ENCODE assay signal across 9 mouse cellular contexts in the genomic region with DNA sequence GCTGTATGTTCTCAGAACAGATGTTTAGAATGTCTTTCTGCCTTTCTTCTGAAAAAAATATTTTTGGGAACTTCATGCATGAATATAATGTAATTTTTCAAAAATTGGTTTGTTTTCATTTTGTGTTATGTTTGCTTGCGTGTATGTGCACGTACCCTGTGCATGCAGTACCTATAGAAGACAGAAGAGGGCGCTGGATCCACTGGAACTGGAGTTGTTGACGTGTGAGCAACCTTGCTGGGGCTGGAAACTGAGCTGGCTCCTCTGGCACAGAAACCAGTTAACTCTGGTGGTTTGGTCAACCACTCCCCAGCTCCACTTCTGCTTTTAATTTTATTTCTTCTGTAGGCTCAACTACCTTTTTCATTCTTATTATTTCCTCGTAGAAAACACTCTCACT.
DNase-seq lines count a peak whose midpoint lies in the region; ATAC-seq lines count a peak whose summit lies in the region.
"Had no signal": no experiment of that assay in that cellular context is flagged by ENCODE, and none has a peak within 500 bp of the region (broad histone marks: within the 10 kb centered on the region; RNA-seq: fewer than 3 reads in every experiment).

No protein-coding gene starts in this region.

- no peaks in the 10 kb centered on the region for H3K27me3 ChIP-seq in embryonic facial prominence, embryonic 11.5 days (ENCODE audit: control insufficient read depth, insufficient read depth, low read length)
- H3K27me3 ChIP-seq: liver, embryonic 13.5 days had no signal

- no peaks in the 10 kb centered on the region for H3K36me3 ChIP-seq in embryonic facial prominence, embryonic 11.5 days (replicated peaks; ENCODE audit: control insufficient read depth, insufficient read depth, low read depth, low read length)
- H3K36me3 ChIP-seq: liver, embryonic 13.5 days had no signal

- H3K9me3 ChIP-seq in embryonic facial prominence, embryonic 11.5 days (replicated peaks; ENCODE audit: control insufficient read depth, low read length): no peaks in the 10 kb centered on the region
- H3K9me3 ChIP-seq: liver, embryonic 13.5 days had no signal

- 64% methylated on average over 5 of the region's 5 CpGs for WGBS in embryonic facial prominence, embryonic 11.5 days

- ATAC-seq in embryonic facial prominence, embryonic 11.5 days (replicated peaks; ENCODE audit: insufficient number of reproducible peaks, low FRiP score, low TSS enrichment, low read depth): no peak

- H3K9ac ChIP-seq in embryonic facial prominence, embryonic 11.5 days (replicated peaks; ENCODE audit: low read length): no peak overlapping the region
- H3K9ac ChIP-seq: liver, embryonic 13.5 days had no signal

- peak; percentile 5 for DNase-seq in heart, postnatal 4 days
- DNase-seq in heart, postnatal 36 days: no peak
- DNase-seq in right cerebral cortex, postnatal 14 days: peak; percentile 15
- no peak for DNase-seq in right cerebral cortex, postnatal 25 days
- DNase-seq in embryonic facial prominence, embryonic 11.5 days (ENCODE audit: low spot score): peak; percentile 42
- peak; percentile 46 for DNase-seq in testis, postnatal 10 days (ENCODE audit: low spot score)
- no peak for DNase-seq in spleen, adult 18-20 months
- DNase-seq in heart, postnatal 14 days: no peak
- DNase-seq: liver, embryonic 13.5 days had no signal

- H3K4me2 ChIP-seq in embryonic facial prominence, embryonic 11.5 days (ENCODE audit: low read depth, low read length): no peak overlapping the region
- H3K4me2 ChIP-seq: liver, embryonic 13.5 days had no signal

- no peak overlapping the region for H3K27ac ChIP-seq in embryonic facial prominence, embryonic 11.5 days (replicated peaks; ENCODE audit: low read depth, low read length)
- H3K27ac ChIP-seq: liver, embryonic 13.5 days had no signal

- no peak overlapping the region for H3K4me3 ChIP-seq in embryonic facial prominence, embryonic 11.5 days (ENCODE audit: low read depth, low read length)
- H3K4me3 ChIP-seq: liver, embryonic 13.5 days had no signal

- intact Hi-C loops in heart, postnatal 36 days (cut with DNase I): no loop called here
- intact Hi-C loops in heart, postnatal 14 days (cut with DNase I): no loop called here

- no peaks in the 10 kb centered on the region for H3K4me1 ChIP-seq in embryonic facial prominence, embryonic 11.5 days (ENCODE audit: control insufficient read depth, insufficient read depth, low read length)
- H3K4me1 ChIP-seq: liver, embryonic 13.5 days had no signal

Comparison
In these comparisons a context has a peak if more than half of its experiments do, and no peak if none do; other contexts are left out.
1. DNase-seq: peak in heart, postnatal 4 days (single experiment), right cerebral cortex, postnatal 14 days (single experiment), embryonic facial prominence, embryonic 11.5 days (single experiment) and testis, postnatal 10 days (single experiment); none in heart, postnatal 36 days (0 of 2), right cerebral cortex, postnatal 25 days (single experiment), spleen, adult 18-20 months (0 of 2) and heart, postnatal 14 days (0 of 2).